Mouse (Mus musculus): ENCODE data around the gene Banp. TPM values are rescaled to one million over a fixed set of nuclear protein-coding genes. Genes with fewer than 3 reads are reported as not detected.

Banp gene
- polyA plus RNA-seq, 1 experiment: 45.7 TPM

DNA sequence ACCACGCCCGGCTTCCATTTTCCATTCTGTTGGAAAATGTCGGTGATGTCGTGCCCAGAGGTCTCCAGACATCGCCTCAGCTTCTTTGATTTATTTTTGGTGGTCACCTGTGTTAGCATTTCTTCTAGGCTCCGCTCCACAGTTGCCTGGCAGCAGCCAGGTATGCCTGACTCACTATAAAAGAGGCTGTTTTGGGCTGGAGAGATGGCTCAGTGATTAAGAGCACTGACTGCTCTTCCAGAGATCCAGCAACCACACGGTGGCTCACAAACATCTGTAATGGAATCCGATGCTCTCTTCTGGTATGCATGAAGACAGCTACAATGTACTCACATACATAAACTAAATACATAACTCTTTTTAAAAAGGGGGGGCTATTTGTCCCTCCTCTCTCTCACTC lies 23.3 kb upstream of the Banp start:
- no peak for DNase-seq (ENCODE audit: low spot score)

DNA sequence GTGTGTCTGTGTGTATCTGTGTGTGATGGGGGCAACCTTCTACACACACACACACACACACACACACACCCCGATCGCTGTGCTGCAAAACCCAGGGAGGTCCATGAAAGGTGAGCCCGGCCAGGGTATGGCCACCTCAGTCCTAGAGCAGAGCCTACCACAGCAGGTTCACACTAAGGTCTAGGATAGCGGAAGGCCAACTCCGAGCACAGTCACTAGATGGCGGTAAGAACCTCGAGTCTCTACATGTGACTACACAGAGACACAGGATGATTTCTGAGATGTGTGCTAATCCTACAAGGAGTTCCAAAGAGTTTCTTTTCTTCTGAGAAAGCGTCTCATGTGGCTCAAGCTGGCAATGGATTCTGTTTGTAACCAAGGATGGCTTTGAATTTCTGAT lies 22.2 kb upstream of the Banp start:
- DNase-seq (ENCODE audit: low spot score): no peak

DNA sequence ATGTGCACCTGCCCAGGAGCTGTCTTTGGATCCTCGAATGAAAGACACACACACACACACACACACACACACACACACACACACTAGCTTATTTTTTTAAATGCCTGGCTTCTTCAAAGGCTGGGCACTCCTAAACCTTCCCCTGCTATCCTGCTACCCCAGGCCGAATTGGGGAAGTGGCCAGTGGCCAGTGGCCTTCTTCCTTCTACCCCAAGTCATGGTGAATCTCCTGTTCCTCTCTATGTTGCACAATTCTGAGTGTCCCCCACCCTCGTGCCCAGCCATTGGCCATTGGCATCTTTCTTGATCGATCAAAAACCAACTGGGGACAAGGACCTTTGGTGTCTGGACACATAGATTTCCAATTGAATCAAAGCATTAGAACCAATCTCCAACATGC lies 19.5 kb upstream of the Banp start:
- no peak for DNase-seq (ENCODE audit: low spot score)

DNA sequence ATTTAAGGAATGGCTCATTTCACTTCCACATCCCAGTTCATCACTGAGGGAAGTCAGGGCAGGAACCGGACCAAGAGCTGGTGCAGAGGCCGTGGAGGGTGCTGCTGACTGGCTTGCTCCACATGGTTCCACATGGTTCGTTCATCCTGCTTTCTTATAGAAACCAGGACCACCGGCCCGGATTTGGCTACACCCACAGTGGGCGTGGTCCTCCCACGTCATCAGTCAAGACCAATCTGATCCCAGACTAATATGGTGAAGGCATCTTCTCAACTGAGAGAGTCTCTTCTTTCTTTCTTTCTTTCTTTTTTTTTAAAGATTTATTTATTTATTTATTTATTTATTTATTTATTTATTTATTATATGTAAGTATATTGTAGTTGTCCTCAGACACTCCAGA lies 18.0 kb upstream of the Banp start:
- no peak for DNase-seq (ENCODE audit: low spot score)

DNA sequence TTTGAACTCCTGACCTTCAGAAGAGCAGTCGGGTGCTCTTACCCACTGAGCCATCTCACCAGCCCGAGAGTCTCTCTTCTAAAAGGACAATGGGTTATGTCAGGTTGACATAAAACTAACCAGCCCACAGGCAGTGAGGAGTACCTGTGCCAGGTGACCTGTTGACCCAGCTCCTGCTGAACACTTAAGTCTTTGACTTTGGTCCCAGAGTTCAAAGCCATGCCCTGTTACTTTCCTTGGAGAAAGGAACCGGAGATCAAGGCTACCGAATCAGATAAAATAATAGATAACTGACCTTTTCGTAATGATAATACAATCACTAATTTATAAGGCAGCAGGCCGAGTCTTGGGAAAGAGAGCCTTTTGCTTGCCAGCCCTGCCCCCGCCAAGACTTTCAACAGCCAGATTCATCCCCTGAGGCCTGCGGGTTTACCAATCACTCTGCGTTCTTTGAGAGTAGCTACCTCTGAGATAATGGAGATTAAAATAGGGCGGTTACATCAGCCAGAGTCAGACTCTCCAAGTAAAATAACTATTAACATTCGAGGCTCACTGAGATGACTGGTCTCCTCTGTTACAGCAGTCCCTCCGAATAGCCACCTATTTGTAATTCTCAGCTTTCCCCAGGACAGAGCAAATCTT lies 17.4 kb upstream of the Banp start:
- no peak for DNase-seq (ENCODE audit: low spot score)

DNA sequence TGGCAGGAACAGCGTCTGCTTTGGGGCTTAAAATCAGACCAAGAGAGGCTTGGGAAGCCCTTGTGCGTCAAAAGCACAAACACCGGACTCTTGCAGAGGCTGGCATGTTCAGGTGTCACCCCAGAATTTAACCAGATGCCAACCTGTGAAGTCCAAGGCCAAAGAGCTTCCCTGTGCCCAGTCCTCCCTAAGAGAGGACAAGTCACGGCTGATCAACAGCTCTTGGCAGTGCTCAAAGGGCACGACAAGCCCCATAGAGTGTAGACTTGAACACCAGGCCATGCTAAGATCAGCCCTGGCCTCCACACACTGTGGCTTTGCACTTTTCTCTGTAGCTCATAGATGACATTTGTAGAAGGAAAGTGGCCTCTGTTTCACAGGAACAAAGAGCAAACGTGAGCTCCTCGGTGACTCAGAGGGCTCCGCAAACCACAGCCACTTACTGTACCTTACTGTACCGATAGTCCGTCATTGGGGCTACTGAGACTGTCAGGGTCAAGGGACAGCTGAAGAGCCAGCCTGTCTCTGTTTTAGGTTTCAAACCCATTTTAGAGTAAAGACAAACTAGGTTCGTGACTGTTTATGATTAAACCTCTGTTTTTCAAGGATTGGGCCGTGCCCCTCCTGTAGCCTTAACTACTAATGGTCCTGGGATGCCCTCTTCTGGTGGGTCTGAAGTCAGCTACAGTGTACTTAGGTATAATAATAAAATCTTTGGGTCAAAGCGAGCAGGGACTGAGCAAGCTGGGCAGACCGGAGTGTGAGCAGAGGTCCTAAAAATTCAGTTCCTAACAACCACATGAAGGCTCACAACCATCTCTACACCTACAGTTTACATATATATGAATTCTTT lies 16.7 kb upstream of the Banp start:
- no peak for DNase-seq (ENCODE audit: low spot score)

DNA sequence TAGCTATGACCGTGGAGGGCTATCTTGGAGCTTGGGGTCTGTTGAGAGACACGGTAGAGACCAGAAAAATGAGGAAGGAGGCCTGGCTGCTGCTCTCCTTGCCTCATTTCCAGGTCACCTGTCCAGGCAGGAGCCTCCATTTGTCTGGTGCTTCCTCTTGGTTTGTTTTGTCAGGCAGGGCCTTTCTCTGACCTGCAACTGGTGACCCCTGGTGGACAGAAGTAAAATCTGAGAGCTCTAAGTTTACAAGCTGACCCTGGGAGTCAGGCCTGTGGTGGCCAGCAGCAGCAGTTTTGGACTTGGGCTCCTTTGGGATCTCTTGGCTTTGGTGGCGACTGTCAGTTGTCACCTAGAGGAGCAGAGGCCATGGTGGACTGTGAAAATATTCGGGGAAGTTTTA lies 15.0 kb upstream of the Banp start:
- DNase-seq (ENCODE audit: low spot score): no peak

DNA sequence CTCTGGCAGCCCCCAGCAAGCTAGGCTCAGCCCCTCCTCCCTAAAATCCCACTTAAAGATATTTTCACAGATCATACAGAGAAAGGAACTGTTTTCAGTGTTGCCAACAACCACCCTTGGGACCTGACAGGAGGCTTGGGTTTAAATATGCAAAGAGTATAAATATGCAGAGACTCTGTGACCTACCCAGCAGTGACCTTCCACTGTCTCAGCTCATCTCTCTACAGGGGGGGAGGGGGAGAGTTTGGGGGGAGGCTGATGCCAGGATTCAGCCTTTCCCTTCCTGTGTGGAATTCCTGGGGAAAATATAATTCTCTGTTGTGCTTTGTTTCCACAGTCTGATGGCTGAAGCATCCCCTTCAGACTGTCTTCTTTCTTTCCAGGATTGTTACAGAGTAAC lies 14.6 kb upstream of the Banp start:
- no peak for DNase-seq (ENCODE audit: low spot score)

DNA sequence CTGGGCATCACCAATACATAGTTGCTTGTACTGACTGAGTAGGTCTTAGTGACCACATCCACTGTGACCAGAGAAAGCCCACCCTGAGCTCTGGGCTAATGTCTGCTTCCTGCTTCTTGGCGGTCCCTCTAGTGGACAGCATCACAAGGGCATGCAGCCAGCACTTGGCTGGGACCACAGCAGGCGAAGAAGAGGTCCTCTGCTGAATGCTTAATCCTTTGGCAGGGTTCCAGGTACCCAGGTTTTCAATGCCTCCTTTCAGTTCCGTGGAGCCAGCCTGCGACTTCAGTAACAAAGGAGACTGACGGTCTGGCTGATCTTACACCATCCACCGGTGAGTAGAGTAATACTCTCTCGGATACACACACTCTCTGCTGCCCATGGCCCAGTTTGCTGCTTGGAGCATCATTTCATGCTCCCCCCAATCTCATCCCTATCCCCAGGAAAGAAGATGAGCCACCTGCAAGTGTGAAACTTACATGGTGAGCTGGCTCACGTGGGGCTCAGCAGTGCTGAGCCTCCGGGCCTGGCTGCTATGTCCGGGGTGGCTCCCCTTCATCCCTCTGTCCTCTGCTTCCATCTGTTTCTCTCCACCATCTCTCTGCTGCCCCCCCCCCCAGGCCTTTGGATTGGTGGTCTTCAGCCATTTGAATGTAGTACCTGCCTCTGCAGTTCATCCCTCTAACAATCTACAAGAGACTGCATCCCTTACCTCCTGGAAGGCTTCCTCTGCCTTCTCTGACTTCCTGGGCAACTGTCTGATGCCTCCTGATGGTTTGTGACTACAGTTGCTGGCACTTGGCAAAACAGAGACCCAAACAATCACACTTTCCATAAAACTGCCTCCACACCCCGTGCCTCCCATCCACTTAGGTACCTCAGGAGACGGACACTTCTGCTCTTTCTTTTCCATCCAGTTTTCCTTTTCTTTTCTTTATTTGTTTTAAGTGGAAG lies 13.9 kb upstream of the Banp start:
- no peak for DNase-seq (ENCODE audit: low spot score)

DNA sequence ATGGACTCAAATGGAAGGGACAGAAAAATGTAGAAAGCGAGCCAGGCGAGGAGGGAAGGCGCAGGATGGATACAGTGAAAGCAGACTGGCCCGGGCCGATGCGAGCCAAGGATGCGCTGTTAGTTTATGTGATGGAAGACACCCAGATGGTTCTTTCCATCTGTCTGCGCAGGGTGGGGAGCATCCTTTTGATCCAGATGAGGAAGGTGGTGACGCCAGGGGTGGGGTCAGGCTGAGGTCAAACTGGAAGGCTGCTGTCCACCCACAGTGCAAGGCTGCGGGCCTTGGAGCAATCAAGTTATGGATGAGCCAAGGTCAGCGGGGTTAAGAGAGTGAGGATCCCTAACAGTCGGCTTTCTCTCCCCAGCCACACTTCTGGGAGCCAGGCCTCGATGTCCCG lies 13.2 kb upstream of the Banp start:
- no peak for DNase-seq (ENCODE audit: low spot score)

DNA sequence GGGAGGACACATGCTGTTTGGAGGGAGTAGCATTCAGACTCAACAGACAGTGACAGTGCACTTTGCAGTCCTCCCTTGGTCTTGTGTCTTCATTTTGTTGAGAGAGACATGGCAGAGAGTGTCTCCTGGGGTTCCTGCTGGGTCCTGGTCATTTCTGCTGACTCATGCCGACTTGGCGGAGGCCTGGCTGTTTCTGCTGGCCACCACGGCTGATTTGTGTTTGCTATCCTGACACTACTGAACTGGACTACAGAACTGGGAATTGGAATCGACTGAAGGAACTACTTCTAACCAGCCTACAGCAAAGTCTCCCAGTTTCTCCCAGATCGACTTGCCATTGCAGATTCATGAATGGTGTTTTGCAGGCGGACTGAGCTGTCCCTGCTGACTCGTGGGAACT lies 10.8 kb upstream of the Banp start:
- DNase-seq (ENCODE audit: low spot score): no peak

DNA sequence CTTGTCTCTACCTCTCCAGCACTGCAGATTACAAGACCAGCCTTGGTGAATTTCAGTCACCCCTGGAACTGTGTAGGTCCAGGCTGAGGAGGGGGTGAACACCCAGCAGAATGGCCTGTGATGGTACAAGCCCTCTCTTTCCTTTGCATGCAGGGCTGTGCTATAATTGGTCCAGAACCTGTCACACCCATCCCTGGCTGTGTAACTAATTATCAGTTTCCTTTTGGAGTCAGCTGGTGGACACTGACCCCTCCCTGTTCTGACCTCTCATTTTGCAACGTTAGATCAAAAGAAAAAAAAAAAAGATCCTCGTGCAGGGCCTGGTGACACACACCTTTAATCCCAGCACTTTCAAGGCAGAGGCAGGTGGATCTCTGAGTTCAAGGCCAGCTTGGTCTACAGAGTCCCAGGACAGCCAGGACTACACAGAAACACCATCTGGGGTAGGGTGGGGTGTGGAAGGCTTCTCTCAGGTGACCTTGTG lies 6.5 kb upstream of the Banp start:
- no peak for DNase-seq (ENCODE audit: low spot score)

DNA sequence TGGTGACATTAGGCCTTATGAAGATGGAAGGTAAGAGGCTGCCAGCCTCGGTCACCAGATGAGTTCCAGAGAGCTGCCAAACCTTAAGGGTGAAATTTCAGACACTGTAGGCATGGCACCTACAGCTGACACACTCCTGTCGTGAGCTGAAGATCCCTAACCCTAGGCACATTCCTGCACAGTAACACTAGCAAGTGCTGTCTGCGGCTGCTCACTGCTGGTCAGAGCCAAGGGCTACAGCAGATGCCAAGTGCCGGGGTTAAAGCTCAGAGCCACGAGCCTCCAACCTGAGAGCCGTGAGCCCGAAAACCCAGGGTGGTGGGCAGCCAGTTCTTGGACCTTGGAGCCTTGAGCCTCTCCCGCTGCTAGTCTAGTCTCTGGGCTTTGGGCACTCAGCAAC lies 5.8 kb upstream of the Banp start:
- no peak for DNase-seq (ENCODE audit: low spot score)

DNA sequence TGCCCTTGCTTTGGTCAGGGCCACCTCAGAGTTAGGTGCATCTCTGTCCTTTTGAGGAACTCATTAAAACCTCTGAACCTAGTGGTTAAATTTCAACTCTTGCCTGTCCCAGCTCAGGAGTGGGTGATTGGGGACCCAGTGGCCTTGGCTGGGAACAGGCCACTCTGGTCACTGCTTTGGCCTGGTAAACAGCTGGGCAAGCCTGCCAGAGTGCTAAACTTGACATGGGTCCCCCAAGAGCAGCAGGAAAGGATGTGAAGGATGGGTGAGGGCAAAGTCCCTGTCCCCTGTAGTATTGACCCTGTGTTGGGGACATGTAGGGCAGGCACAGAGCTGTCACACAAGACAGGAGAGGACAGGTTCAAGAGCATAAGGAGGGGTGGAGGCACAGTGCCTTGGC lies 4.7 kb upstream of the Banp start, which contains the start of gene Car5a:
Car5a (minus strand) TSS at position 74 of the 400 bp plus-strand sequence.
- DNase-seq (ENCODE audit: low spot score): no peak

DNA sequence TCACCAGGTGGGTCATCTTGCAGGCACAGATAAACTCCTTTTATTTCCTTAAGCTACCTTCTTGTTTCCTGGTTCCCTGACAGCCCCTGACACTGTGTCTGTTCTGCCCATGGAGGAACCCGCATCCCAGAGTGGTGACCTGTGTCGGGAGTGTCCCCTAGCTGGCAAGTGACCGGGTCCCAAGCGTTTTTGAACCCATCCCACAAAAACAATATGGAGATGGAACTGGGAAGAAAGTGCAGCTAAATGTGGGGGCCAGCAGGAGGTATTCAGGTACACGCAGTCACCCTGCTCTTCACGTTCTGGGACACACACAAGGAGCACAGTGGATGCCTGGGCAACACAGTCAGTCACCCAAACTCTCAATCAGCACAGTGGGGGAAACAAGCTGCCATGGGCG lies 3.2 kb upstream of the Banp start:
- no peak for DNase-seq (ENCODE audit: low spot score)

DNA sequence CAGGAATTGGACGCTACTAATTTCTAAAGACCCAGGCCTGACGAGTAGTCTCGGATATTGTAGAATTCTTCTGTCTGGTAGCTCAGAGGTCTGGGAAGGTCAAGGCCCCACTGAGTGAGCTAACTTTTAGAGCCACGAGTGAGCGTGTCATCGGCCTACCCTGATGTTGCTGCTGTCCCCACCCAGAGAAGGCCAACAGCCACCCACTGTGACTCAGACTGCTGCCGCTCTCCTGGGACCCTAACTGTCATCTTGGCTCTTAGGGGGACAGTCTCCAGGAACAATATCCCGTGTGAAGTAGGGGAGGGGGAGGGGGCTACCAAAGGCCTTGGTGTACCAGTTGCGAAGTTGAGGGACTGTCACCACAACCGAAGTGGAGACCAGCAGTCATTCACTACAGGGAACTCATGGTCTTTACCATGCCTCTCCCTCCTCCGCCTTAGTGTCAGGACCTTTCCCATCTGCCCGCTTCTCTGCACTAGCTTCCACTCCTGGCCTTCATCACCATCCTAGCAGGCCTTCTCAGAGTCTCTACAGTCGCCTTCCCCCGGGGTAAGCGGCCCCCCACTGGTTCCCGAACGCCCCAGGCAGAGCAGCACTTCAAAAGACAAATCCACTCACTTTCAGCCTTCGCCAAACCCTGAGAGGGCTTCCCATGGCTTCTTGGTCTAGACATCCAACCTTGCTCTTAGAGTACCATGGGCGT lies 2.4 kb upstream of the Banp start:
- no peak for DNase-seq (ENCODE audit: low spot score)

DNA sequence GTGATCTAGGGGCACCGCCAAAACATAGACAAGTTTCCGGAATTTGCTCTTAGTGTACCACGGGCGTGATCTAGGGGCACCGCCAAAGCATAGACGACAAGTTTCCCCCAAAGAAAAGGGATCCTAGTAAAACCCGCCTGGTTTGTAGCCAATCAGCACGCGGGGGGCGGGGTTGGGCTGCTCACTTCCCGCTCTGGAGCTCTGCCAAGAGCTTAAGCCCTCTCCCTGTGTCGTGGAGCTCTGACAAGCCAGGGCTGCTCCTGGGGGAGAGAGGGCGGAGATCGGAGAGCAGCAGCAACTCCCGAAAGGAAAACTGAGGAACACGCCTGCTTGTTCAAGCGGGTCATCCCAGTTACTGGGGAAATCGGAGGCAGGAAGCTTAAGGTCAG lies 1.8 kb upstream of the Banp start:
- peak; percentile 61 for DNase-seq (ENCODE audit: low spot score)

DNA sequence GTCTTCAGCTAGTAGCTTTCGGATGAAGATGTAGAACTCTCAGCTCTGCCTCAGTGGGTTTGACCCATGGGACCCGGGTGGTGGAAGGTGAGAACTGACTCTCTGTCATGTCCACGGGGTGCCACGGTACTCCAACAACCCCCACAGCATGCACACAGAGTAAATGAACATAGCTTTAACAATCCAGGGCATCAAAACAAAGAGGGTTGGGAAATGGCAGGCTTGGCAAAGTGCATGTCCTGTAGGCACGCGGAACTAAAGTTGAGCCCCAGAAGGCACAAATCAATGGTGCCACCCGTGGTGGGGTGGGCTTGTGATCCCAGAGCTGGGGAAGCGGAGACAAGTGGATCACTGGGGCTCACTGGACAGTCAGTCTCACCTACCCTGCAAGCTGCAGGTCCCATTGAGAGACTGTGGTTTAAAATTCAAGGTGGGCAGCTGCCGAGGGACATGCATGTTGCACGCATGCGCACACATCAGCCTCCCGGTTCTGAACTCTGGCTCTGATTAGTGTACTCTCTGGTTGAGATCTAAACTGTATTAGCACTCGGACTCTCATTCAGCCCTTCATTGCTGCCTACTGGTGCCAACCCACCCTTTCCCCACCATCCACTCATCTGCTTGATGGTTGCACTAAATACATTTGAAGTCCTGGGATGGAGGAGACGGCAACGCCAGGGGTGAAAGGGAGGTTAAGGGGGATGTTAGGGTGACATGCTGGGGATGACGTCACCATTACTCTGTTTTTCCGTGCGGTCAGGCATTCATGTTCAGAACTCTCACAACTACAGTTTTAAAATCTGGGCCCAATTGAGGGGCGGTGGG lies 1.0 kb upstream of the Banp start:
- no peak for DNase-seq (ENCODE audit: low spot score)

DNA sequence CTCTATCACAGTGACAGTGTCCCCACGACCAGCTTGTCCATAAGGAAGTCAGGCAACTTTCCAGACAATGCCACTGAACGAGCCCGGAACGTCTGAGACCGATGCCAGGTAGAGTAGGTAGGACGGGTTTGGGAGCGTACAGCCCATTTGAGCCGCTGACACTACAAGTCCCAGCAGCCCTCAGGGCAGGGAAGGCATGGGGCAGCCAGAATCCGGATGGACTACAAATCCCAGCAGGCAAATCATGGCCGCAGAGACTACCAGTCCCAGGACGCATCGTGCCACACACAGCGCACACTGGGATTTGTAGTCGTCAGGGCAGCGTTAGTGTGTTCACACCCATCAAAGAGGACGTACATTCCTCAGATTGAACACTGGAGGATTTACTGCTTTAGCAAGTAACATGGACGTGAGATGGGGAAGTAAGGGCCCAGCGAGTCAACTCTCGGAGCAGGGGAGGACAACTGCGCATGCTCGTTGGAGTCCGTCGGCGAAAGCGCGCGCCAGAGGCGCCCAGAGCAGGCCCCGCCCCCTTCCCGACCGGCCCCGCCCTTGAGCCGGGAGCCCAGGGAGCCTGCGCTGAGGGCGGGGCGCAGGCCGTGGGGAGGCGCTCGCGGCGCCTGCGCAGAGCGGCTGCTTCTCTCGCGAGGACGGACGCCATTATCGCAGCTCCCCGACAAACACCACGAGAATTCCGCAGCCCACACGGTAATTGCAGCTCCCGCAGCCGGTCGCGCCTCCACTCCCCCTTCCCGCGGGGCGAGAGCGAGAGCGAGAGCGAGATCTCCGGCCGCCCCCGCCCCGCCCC lies 595 bp downstream of the Banp start:
- DNase-seq (ENCODE audit: low spot score): peak; percentile 97

Measured in urinary bladder, adult 2 months (tissue).